Mouse (Mus musculus) liver, embryonic 14.5 days (tissue): ENCODE data around the gene Hist2h2ac. TPM values are rescaled to one million over a fixed set of nuclear protein-coding genes. Genes with fewer than 3 reads are reported as not detected.
A peak's percentile ranks its signal among the peaks of the same experiment; 100 is the strongest.
"Not testable (repeated sequence)": the region's sequence is repeated elsewhere in the genome, so short reads cannot be mapped to it uniquely, and the experiment has no call there.

Experiments
- ATAC-seq: fragments of 200-750 bp; cut with Nextera tagmentation; 2 replicates; pipeline ENCODE4 v1.8.0; 2017; ENCODE audit warnings: moderate number of reproducible peaks, mild to moderate bottlenecking, moderate library complexity; ENCODE audit not compliant: insufficient read depth
- DNase-seq, 3 experiments: peaks; one replicate each; pipeline ENCODE4 v3.0.0-alpha.2; 2012 to 2013; ENCODE audit warnings: low read depth in 3 of 3, low spot score in 3 of 3
- H3K27ac ChIP-seq: fragments of 300-500 bp; sonication (generic); 2 replicates; pipeline ENCODE4 v1.5.1; 2014; ENCODE audit warnings: moderate library complexity, mild to moderate bottlenecking, control low read depth, inconsistent platforms
- H3K27me3 ChIP-seq: fragments of 300-500 bp; sonication (generic); 2 replicates; pipeline ENCODE4 v1.6.1; 2014; ENCODE audit warnings: mild to moderate bottlenecking, low read length, moderate library complexity; ENCODE audit not compliant: control insufficient read depth, insufficient read depth
- H3K36me3 ChIP-seq: fragments of 300-500 bp; sonication (generic); replicated peaks from 2 replicates; pipeline ENCODE4 v1.6.1; 2014; ENCODE audit warnings: low read depth; ENCODE audit not compliant: control insufficient read depth, insufficient read depth
- H3K4me1 ChIP-seq, 2 experiments: fragments of 200-500 bp in 1 of 2; fragments of 300-500 bp in 1 of 2; sonication (generic) in 1 of 2; replicated peaks; 2 replicates each; pipeline ENCODE4 v1.6.1; 2012 to 2014; ENCODE audit warnings: antibody characterized with exemption in 1 of 2, inconsistent platforms in 1 of 2, low read length in 1 of 2; ENCODE audit not compliant: control insufficient read depth in 2 of 2, insufficient read depth in 2 of 2
- H3K4me2 ChIP-seq: fragments of 300-500 bp; sonication (generic); 2 replicates; pipeline ENCODE4 v1.6.1; 2014; ENCODE audit warnings: low read depth, mild to moderate bottlenecking, control low read depth, moderate library complexity
- H3K4me3 ChIP-seq, 2 experiments: fragments of 200-500 bp in 1 of 2; fragments of 300-500 bp in 1 of 2; sonication (generic) in 1 of 2; 2 replicates each; pipeline ENCODE4 v1.5.1; 2012 to 2014; ENCODE audit warnings: low read depth in 2 of 2, low read length in 2 of 2, mild to moderate bottlenecking in 2 of 2, control low read depth in 1 of 2, inconsistent platforms in 1 of 2, moderate library complexity in 1 of 2; ENCODE audit not compliant: insufficient read depth in 1 of 2
- H3K9ac ChIP-seq: fragments of 300-500 bp; sonication (generic); replicated peaks from 2 replicates; pipeline ENCODE4 v1.6.1; 2014; ENCODE audit warnings: mild to moderate bottlenecking, control low read depth, moderate library complexity
- H3K9me3 ChIP-seq: fragments of 300-500 bp; sonication (generic); 2 replicates; pipeline ENCODE4 v1.6.1; 2016; ENCODE audit warnings: low read length, mixed read lengths; ENCODE audit not compliant: control insufficient read depth
- CTCF ChIP-seq: IDR thresholded peaks from 2 replicates; pipeline ENCODE4 v1.5.1; 2016; ENCODE audit warnings: antibody characterized with exemption, low read depth, control low read depth
- EP300 ChIP-seq: IDR thresholded peaks from 2 replicates; pipeline ENCODE4 v1.6.1; 2016; ENCODE audit warnings: antibody characterized with exemption, low read depth
- WGBS: fragments of 180-500 bp; shearing (Covaris S2); extraction: QIAGEN DNeasy Blood & Tissue Kit; methylation state at CpG from one replicate; pipeline ENCODE4 v1.1.7; 2014; ENCODE audit not compliant: insufficient replicate concordance; 5-methylcytosine and 5-hydroxymethylcytosine counted together
- polyA plus RNA-seq, 2 experiments: library from polyadenylated mRNA; depleted of rRNA in 1 of 2; stranded (reverse) in 1 of 2; unstranded in 1 of 2; fragments of >200 nt; fragmentation: Nextera tagmentation in 1 of 2; extraction: Ambion mirVana in 1 of 2; gene quantifications; 2 replicates each; pipeline versions ENCODE4 v1.2.1 to v1.2.3; 2012 to 2014

Hist2h2ac gene
- polyA plus RNA-seq, 2 experiments, result 14.0 to 18.5 TPM

DNA sequence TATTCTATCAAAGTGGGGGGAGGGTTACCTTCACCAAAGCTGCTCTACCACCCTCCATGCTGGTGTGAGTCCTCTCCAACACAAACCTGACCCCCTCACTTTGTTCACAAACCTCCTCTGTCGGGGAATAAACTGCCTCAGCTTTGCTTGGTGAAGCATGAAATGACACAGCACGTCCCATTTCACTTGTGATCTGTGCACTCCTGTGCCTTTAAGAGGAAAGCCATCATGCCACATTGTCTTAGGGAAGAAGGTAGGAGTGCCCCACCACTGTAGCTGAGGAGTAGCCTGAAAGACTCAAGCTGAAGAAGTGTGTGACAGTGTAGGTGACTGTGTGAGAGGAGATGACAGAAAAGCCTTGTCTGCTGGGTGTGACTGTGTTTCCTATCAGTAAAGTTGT is 4.7 kb upstream of the Hist2h2ac start:
- Histone ChIP-seq H3K4me1 (peaks cover 32 to 47% of the 10 kb centered on the region in 2 experiments), H3K4me2 (peak overlapping the region; percentile 81), H3K27me3 (no peaks in the 10 kb centered on the region), H3K4me3 (peak overlapping the region; percentile 15 to 31; a peak in 2 of 4 replicates), H3K27ac (peak overlapping the region; percentile 48), H3K36me3 (no peaks in the 10 kb centered on the region), H3K9me3 (no peaks in the 10 kb centered on the region), H3K9ac (peak overlapping the region; percentile 56)
- no peak for TF ChIP-seq CTCF
- no peak for TF ChIP-seq EP300
- no peak for DNase-seq
- WGBS, result 51% methylated on average over 2 of the region's 2 CpGs
- no peak for ATAC-seq

GRCm38 (mm10) chr3:96222774-96223173 is 2.1 kb upstream of the Hist2h2ac start:
- no peaks in the 10 kb centered on the region for H3K9me3 ChIP-seq
- H3K4me1 ChIP-seq, result peaks cover 41 to 54% of the 10 kb centered on the region in 2 experiments
- no peaks in the 10 kb centered on the region for H3K27me3 ChIP-seq
- DNase-seq (no peak), ATAC-seq (no peak)
- no peaks in the 10 kb centered on the region for H3K36me3 ChIP-seq
- 79% methylated on average over 4 of the region's 4 CpGs for WGBS
- peak overlapping the region; percentile 100 for H3K27ac ChIP-seq
- H3K4me2 ChIP-seq, result peak overlapping the region; percentile 81
- TF ChIP-seq CTCF (no peak), EP300 (no peak)
- H3K4me3 ChIP-seq, result peak overlapping the region; percentile 54 to 73
- H3K9ac ChIP-seq, result peak overlapping the region; percentile 99

DNA sequence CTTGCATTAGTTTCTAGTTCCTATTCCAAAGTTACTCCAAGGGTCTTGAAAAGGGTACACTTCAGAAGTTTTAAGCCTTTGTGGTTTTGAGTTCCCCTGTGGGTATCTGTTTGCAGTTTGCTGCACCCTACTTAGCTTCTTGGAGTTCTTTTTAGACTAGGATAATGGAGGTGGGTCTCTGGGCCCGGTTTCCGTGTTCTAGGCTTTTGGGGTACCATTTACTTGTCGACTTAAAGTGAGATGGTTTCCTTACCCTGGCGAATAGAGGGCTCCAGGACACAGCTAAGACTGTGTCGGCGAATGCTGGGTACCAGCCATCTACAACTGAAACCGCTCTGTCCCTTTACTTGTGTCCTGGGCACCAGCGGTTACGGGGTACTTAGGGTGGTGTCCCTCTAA is 959 bp upstream of the Hist2h2ac start:
- ATAC-seq, result no peak
- no peak for DNase-seq
- Histone ChIP-seq H3K9ac (peak overlapping the region; percentile 99), H3K27ac (peak overlapping the region; percentile 100), H3K4me2 (peak overlapping the region; percentile 81), H3K36me3 (no peaks in the 10 kb centered on the region), H3K9me3 (no peaks in the 10 kb centered on the region), H3K4me1 (peaks cover 41 to 51% of the 10 kb centered on the region in 2 experiments), H3K4me3 (peak overlapping the region; percentile 73 to 79), H3K27me3 (no peaks in the 10 kb centered on the region)
- 16% methylated on average over 9 of the region's 9 CpGs for WGBS
- TF ChIP-seq CTCF, result no peak
- 0 out of 2 replicates have a peak, but pooled peaks have one; percentile 10 for TF ChIP-seq EP300

GRCm38 (mm10) chr3:96220131-96220764 is 432 bp downstream of the Hist2h2ac start:
- ATAC-seq (peak; percentile 29; the same call in 1 of the 2 replicates), DNase-seq (peak in 1 of 3 experiments; percentile 66)
- H3K9me3 ChIP-seq, H3K36me3 ChIP-seq, H3K27me3 ChIP-seq: not testable (repeated sequence)
- peak overlapping the region; percentile 99 for H3K9ac ChIP-seq
- peak overlapping the region; percentile 65 to 73 for H3K4me3 ChIP-seq
- TF ChIP-seq EP300, result 0 out of 2 replicates have a peak, but pooled peaks have one; percentile 13
- peak overlapping the region; percentile 81 for H3K4me2 ChIP-seq
- WGBS, result under 1% methylated on average over 29 of the region's 47 CpGs
- H3K27ac ChIP-seq, result peak overlapping the region; percentile 100
- peaks cover 30 to 40% of the 10 kb centered on the region in 2 experiments for H3K4me1 ChIP-seq

- DNase-seq (peak; percentile 82 to 86 (median 82)), ATAC-seq (peak; percentile 63)
- Histone ChIP-seq H3K4me2 (peak within 1 kb of the TSS; percentile 81), H3K4me1 (peaks cover 25 to 35% of the 10 kb centered on the region in 2 experiments), H3K36me3 (no peaks in the 10 kb centered on the region), H3K27ac (peak within 1 kb of the TSS; percentile 100), H3K4me3 (peak within 1 kb of the TSS; percentile 65 to 73), H3K9ac (peak within 1 kb of the TSS; percentile 99), H3K27me3 (no peaks in the 10 kb centered on the region), H3K9me3 (no peaks in the 10 kb centered on the region)
- TF ChIP-seq EP300 (0 out of 2 replicates have a peak, but pooled peaks have one; percentile 25), CTCF (no peak)
- WGBS, result under 1% methylated on average over 37 of the region's 37 CpGs
Measured at GRCm38 (mm10) chr3:96219661-96220130, 984 bp downstream of the Hist2h2ac start, which contains the start of the genes Bola1 and Hist2h2ab. Gene Bola1 (minus strand): TSS chr3:96219709. Gene Hist2h2ab (plus strand): TSS chr3:96219865.
